Mouse (Mus musculus) spleen, adult 2 months (tissue): ENCODE results near the gene Slc6a6.

Experiments used
- CTCF ChIP-seq: fragments of 200-500 bp; IDR thresholded peaks from 2 replicates; pipeline ENCODE4 v1.5.1; 2011; ENCODE audit warnings: mild to moderate bottlenecking, inconsistent platforms; ENCODE audit not compliant: insufficient read depth, insufficient read length, insufficient replicate concordance; ENCODE audit errors: extremely low read depth
- POLR2A ChIP-seq: fragments of 200-500 bp; IDR thresholded peaks from 2 replicates; pipeline ENCODE4 v1.6.1; 2011; ENCODE audit warnings: low read depth, low read length, inconsistent platforms

DNA sequence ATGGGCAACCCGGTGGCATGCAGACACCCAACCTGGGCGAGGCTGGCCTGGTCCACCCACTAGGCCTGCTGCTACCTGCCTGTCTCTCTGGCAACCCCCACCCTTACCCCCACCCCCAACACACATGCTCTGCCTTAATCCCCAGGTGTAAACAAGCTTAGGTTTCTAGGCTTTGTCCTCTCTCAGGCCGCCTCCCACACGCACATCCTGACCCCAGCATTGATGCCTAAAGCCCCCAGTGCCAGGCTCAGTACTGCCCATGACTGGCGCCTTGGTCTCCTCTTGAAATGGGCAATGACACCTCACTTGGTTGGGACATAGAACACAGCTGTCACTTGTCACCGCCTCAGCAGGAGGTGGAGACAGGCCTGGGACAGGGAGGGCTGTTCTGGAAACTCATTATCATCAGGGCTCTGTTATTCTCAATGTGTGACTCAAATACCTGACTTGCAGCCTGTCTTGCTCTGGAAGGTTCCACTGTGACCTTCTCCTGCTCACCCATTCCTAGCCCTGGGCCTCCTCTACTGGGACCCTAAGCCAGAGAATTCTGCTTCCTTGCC lies 27.9 kb upstream of the Slc6a6 start:
- TF ChIP-seq POLR2A (no peak), CTCF (no peak)
